Mouse (Mus musculus): Measurements from ENCODE around the gene Helb. TPM values are rescaled to one million over a fixed set of nuclear protein-coding genes. Genes with fewer than 3 reads are reported as not detected.
"Not testable (repeated sequence)": the region's sequence is repeated elsewhere in the genome, so short reads cannot be mapped to it uniquely, and the experiment has no call there.

Helb gene
- total RNA-seq (2022): 10 to 100 TPM in 3 of 4 experiments, 1 to 10 TPM in 1; 8.1 to 11.3 (median 10.6) TPM

- DNase-seq: peak; percentile 97
These were observed at the start of gene Helb for GRCm38 (mm10) chr10:120112507-120113396. Gene Helb, minus strand, starts transcription at chr10:120112987.

GRCm38 (mm10) chr10:120160533-120160932, 47.7 kb upstream of the Helb start:
- no peak for DNase-seq

- DNase-seq: no peak
These were observed 41.1 kb upstream of the Helb start for GRCm38 (mm10) chr10:120153911-120154310.

GRCm38 (mm10) chr10:120151672-120152071, 38.9 kb upstream of the Helb start:
- DNase-seq: no peak

- no peak for DNase-seq
These were observed 28.2 kb upstream of the Helb start for GRCm38 (mm10) chr10:120140916-120141516.

GRCm38 (mm10) chr10:120140193-120140592, 27.4 kb upstream of the Helb start:
- DNase-seq: no peak

GRCm38 (mm10) chr10:120136020-120136562, 23.3 kb upstream of the Helb start:
- DNase-seq: no peak

GRCm38 (mm10) chr10:120133697-120134096, 20.9 kb upstream of the Helb start:
- DNase-seq: no peak

- no peak for DNase-seq
These were observed 17.8 kb upstream of the Helb start for GRCm38 (mm10) chr10:120130621-120131020.

- DNase-seq: no peak
These were observed 16.0 kb upstream of the Helb start for GRCm38 (mm10) chr10:120128601-120129277.

GRCm38 (mm10) chr10:120125465-120125857, 12.7 kb upstream of the Helb start:
- DNase-seq: no peak

GRCm38 (mm10) chr10:120124801-120125464, 12.1 kb upstream of the Helb start:
- DNase-seq: peak; percentile 75

- DNase-seq: no peak
These were observed 10.9 kb upstream of the Helb start for GRCm38 (mm10) chr10:120123721-120124120.

- no peak for DNase-seq
These were observed 2.5 kb upstream of the Helb start for GRCm38 (mm10) chr10:120115249-120115648.

- DNase-seq: no peak
These were observed 1.7 kb upstream of the Helb start for GRCm38 (mm10) chr10:120114493-120114892.

- no peak for DNase-seq
These were observed 1.2 kb upstream of the Helb start for GRCm38 (mm10) chr10:120113980-120114379.

- DNase-seq: not testable (repeated sequence)
These were observed 695 bp upstream of the Helb start for GRCm38 (mm10) chr10:120113482-120113881.

- no peak for DNase-seq
These were observed 982 bp downstream of the Helb start for GRCm38 (mm10) chr10:120111691-120112319.

- DNase-seq: no peak
These were observed 12.0 kb downstream of the Helb start for GRCm38 (mm10) chr10:120100806-120101205.

GRCm38 (mm10) chr10:120097564-120097963, 15.2 kb downstream of the Helb start:
- no peak for DNase-seq

GRCm38 (mm10) chr10:120095716-120096115, 17.1 kb downstream of the Helb start:
- no peak for DNase-seq

GRCm38 (mm10) chr10:120095136-120095535, 17.7 kb downstream of the Helb start:
- DNase-seq: no peak

All from adrenal gland, adult 8-10 months (tissue).